Mouse (Mus musculus) CD4-positive, CD25-positive, alpha-beta regulatory T cell, adult 4 months (primary cell): Measurements from ENCODE around the gene Dpm3. TPM values are rescaled to one million over a fixed set of nuclear protein-coding genes. Genes with fewer than 3 reads are reported as not detected.
A peak's percentile ranks its signal among the peaks of the same experiment; 100 is the strongest.

Experiments used
- ATAC-seq: one replicate; pipeline ENCODE4 v1.8.0; 2017
- polyA plus RNA-seq, 2 experiments: library from polyadenylated mRNA; unstranded; fragments of 100-300 nt; shearing (Covaris generic); gene quantifications; one replicate each; pipeline ENCODE4 v1.2.1; 2017

Dpm3 gene
- polyA plus RNA-seq, 2 experiments from 2014 or later = 116 to 155 TPM

DNA sequence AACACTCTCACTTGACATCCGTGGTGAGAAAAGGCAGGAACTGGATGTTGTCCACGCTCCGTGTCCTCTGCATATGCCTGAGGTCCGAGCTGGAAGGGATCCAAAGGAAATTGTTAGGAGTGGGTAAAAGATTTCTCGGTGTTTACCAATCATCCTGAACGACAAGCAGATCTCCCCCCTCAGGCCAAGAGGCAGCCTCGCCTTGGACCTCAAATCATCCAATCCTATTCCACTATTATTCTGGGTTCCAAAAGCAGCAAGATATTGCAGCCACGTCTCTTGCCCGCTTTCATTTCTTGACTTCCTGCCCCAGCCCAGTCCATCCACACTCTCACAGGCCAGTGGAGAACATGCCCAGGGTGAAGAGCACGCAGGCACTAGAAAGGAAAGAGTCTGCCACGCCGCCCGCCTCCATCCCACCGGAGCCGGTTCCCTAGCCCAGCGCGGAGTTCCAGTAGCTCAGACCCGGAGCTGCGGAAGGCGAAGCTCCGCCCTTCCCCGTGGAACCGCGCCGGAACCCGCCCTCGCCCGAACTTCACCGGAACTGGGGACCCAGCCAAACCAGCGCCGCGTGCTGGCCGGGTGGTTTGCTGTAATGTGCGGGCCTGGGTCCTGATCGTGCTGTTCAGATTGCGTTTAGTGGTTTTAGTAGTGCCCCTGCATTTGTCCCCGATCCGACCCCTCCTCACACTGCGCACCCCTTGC, 11.0 kb downstream of the Dpm3 start, which contains the start of gene Slc50a1:
Slc50a1 (minus strand) TSS at position 520 of the 705 bp plus-strand sequence.
- ATAC-seq = peak; percentile 76

DNA sequence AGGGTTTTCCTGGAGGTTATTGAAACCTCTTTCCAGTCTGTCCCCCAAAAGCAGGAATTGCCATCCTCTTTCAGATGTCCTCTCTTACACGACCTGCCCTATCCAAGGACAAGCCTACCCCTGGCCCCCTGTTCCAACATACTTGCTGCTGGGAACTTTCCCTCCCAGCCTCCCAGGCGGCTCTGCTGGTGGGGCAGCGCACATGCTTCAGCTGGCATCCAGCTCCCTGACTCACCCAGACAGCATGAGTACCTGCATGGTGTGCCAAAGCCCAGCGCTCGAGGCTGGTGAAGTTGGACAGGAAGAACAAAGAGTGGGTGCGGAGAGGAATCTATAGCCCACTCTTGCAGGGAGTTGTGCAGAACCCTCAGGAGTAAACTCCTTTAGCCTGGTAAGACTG, 11.7 kb downstream of the Dpm3 start:
- ATAC-seq = no peak

DNA sequence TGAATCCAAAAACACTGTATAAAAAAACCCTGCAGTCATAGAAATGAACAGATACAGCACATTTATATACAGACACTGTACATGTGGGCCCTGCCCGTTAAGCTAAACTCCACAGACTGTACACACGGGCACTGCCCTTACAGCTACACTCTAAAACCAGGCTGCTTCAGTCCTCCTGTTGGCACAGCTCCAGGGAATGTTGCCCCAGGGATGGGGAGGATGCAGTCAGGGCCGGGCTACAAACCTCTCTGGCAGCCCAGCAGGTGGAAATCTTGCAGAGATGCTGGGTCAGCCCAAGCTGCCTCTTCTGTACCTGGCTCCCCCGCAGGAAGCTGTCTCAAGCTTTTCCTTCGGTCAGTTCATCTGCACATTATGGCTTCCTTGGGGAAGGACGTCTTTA, 12.6 kb downstream of the Dpm3 start:
- ATAC-seq = no peak

DNA sequence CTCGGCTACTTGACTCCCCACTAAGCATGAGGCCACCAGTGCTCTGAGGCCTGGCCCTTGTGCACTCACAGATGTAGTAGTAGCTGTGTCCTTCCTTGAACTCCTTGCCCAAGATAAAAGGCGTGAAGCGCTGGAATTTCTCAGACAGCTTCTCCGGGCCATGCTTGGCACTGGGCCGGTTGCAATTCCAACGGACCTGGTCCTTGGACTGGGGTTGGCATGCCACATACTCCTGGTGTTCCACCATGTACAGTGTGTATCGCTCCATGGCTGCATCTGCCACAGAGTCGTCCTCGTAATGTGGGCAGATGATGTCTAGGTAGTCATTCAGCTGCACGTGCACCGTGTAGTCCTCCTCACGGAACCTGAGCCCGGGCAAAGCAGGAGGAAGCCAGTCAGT, 16.9 kb downstream of the Dpm3 start:
- ATAC-seq = no peak

DNA sequence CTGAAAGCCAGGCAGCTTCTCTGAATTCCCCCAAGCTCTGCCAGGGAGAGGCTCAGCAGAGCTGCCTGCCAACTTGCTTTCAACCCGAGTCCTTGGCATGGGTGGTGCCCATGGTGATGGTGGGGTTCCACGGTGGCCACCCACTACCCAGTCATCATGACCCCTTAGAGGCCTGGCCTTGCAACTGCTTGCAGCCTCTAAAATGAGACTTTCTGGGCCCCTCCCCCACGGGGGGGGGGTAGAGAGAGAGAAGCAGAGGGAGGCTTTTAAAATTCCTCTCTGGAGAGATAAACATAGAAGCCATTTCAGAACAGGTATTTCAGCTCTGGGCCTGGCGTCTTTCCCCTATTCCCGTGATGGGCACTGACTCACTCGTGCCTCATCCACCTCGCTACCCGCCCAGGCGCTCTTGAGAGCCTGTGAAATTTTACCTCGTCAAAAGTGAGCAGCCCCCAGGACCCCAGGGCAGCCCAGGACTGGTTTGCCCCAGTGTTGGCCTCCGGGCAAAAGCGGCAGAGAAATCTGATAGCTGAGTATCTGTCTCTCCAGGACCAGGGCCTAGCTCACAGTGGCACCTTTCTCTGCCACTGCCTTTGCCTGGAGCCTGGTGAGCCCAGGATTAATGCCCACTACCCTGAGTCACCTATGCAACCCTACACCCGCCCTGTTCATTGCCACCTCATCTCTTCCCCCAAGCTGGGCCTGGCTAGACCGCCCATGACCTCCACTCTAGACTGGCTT, 18.3 kb downstream of the Dpm3 start:
- no peak for ATAC-seq

DNA sequence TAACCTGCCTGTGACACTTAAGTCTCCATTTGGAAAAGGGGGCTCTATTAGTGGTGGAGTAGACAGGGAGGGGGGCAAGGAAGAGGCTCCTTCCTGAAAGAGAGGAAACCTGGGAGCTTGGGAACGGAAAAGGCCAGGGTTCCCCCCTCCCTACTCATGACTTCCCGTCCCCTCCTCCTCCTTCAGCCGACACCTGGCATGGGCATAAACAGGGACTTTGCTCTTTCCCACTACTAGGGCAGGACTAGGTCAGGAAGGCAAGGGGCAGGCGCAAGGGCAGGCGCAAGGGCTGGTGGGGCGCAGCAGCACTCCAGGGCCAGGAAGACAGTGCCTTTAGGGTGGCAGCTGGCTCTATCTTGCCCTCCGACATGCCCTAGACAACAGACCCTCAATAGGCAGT, 18.9 kb downstream of the Dpm3 start:
- ATAC-seq = no peak

DNA sequence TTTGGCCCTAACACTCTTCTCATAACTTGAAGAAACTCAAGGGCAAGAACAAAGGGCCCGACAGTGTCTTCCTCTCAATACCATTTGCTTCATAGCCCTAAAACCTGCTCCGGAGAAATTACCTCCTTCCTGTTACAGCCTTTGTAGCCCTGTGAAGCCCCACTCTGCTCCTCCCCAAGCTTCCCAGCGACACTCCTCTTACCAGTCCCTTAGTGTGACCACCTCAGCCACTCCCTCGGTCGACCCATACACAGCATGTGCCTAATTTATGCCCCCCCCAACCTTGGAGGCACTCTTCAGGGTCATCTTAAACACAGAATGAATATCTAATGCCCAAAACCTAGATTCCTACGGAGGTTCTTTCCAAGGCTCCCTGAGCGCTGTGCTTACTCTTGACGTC, 19.5 kb downstream of the Dpm3 start:
- ATAC-seq = no peak

DNA sequence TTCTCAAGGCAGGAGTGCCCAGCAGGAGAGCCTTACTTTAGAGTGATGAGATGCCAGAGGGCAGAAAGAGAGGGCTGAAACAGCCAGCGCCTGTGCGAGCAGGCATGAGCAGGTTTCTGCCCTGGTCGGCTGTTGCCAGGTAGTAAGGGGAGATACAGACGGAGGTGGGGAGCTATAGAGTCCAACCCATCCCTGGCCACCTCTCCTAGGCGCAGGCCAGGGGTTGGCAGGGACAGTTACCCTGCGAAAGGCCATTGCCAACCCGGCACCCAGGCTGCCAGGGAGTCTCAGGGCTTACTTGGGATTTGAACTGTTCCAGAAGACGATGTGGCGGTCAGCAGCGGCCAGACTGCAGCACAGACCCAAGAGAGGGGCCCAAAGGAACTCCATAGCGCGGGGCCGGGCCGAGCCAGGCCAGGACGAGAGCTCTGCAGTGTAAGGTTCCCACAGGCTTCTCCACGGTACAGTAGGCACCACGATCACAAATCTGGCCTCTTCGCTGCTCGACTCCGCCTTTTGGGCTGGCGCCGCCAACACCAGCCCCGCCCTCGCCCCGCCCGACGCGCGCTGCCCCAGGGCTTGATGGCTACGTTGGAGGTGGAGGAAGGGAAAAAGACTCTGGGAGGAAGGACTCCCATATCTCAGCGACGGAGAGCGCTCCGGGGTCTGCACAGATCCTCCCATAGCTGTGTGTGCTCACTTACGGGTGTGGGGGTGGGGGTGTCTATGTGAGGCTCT, 20.2 kb downstream of the Dpm3 start:
- ATAC-seq = peak; percentile 14

DNA sequence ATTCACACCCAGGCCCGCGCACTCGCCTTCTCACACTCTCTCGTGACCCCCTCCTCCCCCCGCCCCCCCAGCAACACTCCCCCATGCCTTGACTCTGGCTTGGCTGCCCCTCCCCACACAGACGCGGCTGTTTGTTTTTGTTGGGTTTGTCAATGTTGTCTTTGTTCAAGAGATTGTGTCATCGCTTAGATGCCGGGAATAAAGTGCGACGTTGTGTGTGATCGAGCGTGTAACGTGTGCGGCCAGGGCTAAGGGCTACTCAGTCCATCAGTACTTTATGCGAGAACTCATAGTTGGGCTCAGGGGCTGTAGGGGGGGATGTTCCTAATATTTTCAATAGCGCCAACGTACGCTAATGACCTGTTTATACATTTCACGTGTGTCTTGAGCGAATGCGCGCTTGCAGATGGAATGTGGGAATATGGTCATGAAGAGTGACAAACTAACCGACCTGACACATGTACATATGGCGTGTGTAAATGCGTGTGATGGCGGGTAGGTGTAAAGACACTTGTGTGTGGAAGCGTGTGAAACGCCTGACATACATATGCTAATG, 21.0 kb downstream of the Dpm3 start:
- no peak for ATAC-seq

DNA sequence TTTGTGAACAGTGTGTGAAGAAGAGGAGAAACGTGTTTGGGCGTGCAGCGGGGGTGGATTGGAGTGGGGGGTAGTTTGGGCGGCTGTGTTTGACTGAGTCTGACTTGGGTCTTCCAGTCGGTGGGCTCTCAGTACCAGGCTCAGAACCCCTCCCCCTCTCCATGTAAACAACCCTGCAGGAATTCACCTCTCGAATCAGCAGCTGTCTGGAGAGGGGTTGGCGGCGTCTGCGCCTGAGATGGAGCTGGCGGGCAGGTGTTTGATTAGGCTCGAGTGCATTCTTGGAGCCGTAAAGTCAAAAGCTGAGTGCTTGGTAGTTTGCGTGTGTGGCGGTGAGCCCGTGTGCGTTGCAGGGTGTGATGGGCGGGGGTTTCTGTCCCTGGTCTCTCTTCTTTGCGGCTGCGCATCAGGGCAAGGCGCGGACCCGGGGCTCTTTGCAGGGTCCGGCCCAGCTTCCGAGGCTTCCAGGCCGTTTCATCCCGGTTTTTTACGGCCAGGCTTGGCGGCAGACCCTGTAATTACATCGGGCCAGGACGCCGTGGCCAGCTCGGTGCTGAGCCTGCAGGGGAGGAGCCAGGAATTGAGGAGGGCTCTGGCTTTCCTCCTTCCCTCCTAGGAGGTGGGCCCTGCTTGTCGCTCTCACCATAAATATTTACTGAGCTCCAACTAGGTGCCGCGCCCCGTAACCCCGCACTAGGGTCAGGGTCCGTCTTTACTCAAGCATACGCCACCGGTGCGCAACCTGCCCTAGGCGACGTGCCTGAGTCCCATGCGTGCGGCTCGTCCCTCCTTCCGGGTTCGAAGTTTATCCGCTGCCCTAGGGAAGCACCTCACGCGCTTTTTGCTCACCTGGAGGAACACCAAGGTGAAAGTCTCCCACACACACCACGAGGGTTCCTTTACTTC, 21.7 kb downstream of the Dpm3 start, which contains the start of gene Efna1:
Efna1 (minus strand) TSS at position 537 of the 906 bp plus-strand sequence.
- peak; percentile 43 for ATAC-seq

DNA sequence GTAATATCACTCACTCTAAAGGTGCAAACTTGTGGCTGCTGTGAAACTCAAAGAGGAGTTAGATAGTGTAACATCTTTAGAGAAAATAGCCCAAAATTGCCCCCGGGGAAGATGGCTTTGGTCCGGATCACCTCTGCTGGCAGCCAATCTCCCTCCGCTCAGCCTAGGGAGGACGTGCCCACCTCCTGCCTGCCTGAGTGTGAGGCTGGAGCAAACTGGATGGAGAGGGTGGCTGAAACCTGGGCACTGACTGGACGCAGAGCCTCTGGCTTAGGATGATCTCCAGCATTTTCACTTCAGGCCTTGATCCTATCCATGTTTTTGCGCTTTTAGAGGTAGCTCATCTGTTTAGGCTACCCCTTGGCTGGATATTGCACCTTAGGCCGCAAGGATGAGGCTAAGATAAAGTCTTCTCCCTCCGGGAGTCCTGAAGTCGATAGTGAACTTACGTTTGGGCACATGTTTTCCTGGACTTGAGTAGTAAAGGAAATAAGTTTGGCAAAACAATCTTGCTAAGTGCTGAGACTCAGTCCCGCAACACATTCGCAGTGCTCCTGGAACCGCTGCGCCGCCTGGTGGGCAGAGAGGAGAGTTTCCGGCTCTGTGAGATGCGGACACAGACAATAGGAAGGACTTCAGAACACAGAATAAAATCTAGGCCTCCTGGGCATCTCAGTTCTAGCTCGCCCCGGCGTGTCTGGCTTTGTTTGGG, 22.6 kb downstream of the Dpm3 start:
- ATAC-seq = peak; percentile 78

DNA sequence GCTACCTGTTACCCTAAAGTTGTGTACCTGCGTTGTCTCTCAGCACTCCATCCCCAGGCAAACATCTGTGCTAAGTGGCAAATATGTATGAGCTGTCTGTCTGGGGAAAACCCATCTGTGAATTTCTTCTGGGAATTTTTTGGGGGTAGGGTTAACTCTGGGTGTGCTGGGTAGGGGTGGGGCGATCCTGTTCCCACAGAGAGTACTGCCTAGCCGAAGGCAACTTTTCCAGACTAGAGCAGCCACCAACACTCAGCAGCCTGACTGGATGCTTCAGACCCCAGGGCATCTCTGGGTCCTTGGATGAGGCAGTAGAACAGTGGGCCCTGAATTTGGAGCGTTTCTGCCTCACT, 23.1 kb downstream of the Dpm3 start:
- ATAC-seq = no peak

DNA sequence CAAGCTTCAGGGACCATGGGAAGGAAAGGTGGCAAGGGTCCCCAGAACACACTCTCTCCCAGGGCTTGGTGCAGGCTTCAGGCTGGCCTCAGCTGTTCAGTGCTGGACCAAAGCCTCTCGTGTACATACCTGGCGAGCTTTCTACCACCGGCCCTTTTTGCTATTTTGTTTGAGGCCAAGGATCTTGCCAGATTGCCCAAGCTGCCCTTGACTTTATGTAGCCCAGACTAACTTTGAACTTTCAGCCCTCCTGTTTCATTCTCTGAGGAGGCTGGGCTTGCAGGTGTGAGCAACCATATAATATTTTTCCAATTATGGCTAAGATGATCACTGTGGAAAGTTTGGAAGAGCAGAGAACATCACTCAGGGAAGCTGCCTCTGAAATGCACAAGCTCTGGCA, 25.1 kb downstream of the Dpm3 start:
- ATAC-seq = no peak

DNA sequence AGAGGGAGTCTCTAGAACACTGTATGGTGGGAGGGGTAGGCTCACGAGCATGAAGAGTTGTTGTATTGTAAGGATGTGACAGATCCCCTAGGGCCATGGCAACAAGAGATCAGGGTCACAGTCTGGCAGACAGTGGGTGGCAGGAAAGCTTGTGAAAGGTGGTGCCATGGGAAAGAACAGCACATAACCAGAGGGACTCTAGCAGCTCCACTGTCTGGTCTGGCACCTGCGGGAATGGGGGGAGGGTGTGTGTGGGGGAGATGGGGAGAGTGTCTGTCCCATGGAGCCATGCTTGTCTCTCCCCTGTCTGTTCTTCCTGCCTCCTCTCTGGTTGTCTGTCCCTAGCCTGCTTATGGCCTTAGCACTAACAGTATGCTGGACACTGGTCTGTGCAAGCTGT, 26.4 kb downstream of the Dpm3 start:
- ATAC-seq = no peak

DNA sequence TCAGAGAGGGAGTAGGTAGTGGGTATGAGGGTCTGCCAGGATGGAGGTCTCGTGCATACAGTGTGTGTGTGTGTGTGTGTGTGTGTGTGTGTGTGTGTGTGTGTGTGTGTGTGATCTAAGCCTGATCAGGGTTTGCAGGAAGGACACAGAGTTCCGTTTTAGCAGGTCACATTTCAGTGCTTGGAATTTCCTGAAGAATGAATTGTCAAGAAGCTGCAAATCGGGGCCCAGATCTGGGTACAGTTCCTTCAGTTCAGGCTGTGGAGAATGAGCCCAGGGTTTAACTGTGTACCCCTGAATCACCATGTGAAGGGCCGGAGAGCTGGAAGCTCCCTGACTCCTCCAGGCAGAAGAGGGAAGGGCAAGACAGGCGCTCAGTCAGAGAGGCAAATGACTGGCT, 28.1 kb downstream of the Dpm3 start:
- ATAC-seq = no peak

DNA sequence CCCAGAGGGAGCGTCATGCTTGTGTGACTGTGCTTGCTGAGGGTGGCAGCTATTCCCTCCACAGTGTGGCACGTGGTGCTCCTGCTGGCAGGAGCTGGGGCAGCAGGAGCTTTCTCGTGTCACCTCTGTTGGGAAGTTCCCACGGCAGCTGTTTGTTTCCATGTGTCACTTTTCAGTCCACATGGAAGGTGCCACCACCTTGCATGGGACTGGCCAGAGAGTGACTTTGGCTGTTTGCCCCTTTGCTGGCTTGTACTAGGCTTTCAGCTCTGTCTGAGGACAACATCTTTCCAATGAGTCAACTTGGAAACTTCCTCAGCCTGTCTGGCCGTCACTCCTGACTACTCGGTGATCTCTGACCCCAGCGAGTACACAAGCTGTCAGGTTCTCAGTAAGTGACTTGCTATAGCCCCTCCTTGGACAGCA, 29.4 kb downstream of the Dpm3 start:
- no peak for ATAC-seq

DNA sequence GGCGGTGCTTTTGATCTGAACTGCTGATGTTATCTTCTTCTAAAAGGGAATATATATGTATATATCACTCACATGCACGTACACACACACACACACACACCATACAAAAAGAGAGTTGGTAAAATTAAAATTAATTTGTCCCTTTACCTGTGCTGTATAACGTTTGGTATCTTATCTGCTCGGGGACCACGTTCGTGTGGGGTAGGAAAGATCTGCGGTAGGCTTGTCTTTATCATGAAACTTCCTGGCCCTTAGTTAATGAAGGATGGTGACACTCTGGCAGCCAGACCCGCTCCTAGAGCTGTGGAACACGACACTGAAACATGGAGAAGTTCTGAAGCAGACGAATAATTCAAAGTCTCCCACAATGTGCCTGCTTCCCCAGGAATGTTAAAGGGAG, 32.7 kb downstream of the Dpm3 start:
- no peak for ATAC-seq

DNA sequence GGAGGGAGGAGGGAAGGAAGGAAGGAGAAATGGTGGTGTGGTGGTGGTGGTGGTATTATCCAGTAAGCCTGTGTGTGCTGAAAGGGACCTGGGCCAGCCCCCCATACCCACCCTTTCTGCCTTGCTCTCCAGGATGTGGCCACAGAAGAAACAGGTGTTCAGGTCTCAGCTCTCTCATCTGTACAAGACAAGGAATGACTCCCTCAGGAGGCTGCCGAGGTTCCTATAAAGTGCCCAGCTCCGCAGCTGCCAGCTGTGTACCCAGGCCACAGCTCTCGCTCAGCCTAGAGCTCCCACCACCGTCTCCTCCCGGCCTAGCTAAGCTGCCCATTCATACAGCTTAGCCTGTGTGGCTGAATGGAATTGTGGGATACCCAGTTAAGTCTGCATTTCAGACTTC, 33.1 kb downstream of the Dpm3 start:
- ATAC-seq = no peak

DNA sequence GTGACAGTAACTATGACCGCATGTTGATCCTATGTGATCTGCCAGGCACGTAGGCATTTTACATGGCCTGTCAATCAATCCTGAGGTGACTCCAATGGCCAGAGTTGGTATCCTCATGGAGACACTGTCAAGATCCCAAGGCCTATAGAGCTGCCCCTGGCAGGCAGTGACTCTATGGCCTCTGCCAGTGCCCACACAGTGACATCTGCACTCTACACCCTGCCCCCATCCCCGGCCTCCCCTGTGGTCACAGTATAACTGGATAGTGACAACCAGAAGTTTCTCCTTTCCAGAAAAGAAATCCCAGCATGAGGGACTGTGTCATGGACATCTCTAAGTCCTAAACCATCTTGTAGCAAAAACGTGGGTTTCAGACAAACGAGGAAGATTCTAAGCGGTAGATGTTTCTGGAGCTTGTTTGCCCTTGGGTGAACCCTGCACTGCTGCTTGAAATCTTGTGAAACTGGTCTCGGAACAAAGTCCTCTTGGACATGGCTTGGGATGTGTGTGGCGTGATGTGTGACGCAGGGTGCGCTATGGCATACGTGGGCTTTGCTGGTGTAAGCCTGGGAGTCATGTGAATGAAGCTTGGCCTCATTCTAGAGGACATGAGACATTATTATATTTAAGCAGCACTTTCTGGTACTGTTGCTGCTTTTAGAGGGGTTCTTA, 34.2 kb downstream of the Dpm3 start:
- ATAC-seq = no peak

DNA sequence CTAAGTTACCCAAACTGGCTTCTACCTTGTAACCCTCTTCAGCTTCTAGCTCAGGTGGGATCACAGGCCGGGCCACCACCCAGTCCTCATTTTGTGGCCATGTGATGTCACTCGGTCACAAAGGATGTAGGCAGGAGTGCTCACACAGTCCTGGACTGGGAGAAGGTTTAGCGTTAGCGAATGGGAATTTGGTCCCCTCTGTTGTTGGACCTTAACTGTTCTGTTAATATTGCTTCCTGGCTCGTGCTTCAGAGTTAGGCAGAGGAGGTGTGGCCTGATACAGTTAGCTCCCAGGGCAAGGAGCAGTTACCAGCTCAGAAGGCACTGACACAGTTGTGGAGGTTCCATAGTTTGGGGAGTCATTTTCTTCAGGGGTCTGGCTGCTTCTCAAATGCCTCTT, 35.0 kb downstream of the Dpm3 start:
- no peak for ATAC-seq

DNA sequence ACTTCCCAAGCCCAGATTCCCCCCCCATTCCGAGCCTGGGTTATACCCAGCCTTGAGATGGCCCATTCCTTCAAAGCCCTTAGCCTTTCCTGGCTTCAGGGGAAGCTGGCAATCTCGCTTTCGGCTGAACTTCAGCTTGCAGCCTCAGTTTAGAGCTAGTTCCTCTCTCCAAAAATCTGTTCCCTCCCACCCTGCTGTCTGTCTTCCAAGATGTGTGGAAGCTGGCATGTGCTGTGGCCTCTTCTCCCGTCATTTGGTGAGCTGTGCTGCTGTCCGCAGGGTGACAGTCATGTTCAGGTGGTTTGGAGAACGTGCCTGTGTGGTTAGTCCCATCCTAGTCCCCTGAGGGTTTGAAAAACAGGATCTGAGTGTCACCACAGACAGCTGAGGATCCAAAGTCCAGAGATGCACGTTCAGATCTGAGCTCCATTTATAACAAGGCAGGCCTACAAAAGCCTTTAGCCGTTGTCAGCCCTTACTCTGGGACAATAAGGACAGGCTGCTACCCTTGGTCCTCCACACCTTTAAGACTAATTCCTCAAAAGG, 36.6 kb downstream of the Dpm3 start:
- no peak for ATAC-seq
